Mouse (Mus musculus): ENCODE results near the gene Dtx2. TPM values are rescaled to one million over a fixed set of nuclear protein-coding genes. Genes with fewer than 3 reads are reported as not detected.

Dtx2 gene
- polyA plus RNA-seq, 1 experiment from 2014 or later, result 34.8 TPM

DNA sequence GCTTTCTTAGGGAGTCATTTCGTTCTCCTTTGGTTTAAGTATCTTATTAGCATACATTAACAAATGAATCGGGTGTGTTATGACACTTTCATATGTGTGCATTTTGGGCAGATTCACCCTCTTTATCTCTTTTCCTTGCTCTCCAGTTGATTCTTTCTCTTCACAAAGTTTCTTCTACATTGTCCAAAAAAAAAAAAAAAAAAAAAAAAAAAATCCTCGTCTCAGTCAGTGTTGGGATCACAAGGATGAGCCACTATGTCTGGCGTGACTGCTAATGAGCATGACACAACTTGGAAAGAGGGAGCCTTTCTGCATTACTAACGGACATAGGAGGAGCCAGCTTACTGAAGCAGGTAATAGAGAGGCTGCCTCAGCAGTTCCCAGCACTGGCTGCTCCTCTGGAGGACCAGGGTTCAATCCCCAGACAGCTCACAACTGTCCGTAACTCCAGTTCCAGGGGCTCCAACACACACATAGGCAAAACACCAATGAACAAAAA lies 10.0 kb upstream of the Dtx2 start:
- Histone ChIP-seq H3K27me3 (ENCODE audit: insufficient read depth, poor library complexity, severe bottlenecking) (no peaks in the 10 kb centered on the region), H3K36me3 (no peaks in the 10 kb centered on the region), H3K9me3 (no peaks in the 10 kb centered on the region), H3K4me3 (no peak overlapping the region), H3K27ac (no peak overlapping the region), H3K4me1 (replicated peaks) (0 out of 2 replicates have a peak, but pooled peaks cover 6% of the 10 kb centered on the region)
- 65% methylated on average over 6 of the region's 6 CpGs for WGBS
- no peak for DNase-seq (ENCODE audit: low spot score)

- no peaks in the 10 kb centered on the region for H3K36me3 ChIP-seq
- H3K27me3 ChIP-seq (ENCODE audit: insufficient read depth, poor library complexity, severe bottlenecking), result no peaks in the 10 kb centered on the region
- H3K4me3 ChIP-seq, result no peak overlapping the region
- WGBS, result 58% methylated on average over 11 of the region's 11 CpGs
- H3K27ac ChIP-seq, result no peak overlapping the region
- DNase-seq (ENCODE audit: low spot score), result peak; percentile 22
- 0 out of 2 replicates have a peak, but pooled peaks cover 6% of the 10 kb centered on the region for H3K4me1 ChIP-seq (replicated peaks)
- H3K9me3 ChIP-seq, result no peaks in the 10 kb centered on the region
Measured at GRCm38 (mm10) chr5:135987248-135987647, 7.4 kb upstream of the Dtx2 start.

GRCm38 (mm10) chr5:135990601-135991000 lies 4.0 kb upstream of the Dtx2 start:
- Histone ChIP-seq H3K27me3 (ENCODE audit: insufficient read depth, poor library complexity, severe bottlenecking) (no peaks in the 10 kb centered on the region), H3K36me3 (no peaks in the 10 kb centered on the region), H3K9me3 (no peaks in the 10 kb centered on the region), H3K4me1 (replicated peaks) (peaks cover 11% of the 10 kb centered on the region), H3K4me3 (no peak overlapping the region), H3K27ac (no peak overlapping the region)
- no peak for DNase-seq (ENCODE audit: low spot score)
- 70% methylated on average over 5 of the region's 5 CpGs for WGBS

DNA sequence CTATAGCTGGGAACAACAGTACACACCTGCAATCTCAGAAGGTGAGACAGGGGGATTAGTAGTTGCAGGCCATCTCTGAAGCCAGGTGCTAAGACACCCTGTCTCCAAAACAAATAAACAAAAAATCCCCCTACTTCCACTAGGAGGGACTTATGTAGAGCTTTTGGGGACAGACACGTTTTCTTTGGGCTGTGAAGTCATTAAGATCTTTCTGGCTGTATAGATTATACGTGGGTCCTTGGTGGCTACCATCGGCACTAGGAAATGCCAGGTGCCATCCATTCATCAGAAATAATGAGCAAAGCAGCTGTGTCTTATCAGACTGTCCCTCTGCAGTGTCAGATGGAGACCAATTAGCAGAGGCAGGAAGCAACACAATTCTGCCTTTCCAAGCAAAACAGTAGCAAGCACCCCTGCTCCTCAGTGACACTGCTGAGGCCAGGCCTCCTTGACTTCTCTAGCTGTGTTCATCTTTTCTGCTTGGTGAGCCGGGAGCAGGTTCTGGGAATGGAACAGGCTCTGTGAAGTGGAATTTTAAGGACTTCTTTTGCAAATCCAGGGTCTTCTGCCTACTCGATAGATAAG lies 1.1 kb upstream of the Dtx2 start:
- H3K36me3 ChIP-seq, result peaks cover 24% of the 10 kb centered on the region
- H3K27me3 ChIP-seq (ENCODE audit: insufficient read depth, poor library complexity, severe bottlenecking), result no peaks in the 10 kb centered on the region
- H3K4me1 ChIP-seq (replicated peaks), result peaks cover 15% of the 10 kb centered on the region
- H3K9me3 ChIP-seq, result no peaks in the 10 kb centered on the region
- H3K4me3 ChIP-seq, result no peak overlapping the region
- no peak for DNase-seq (ENCODE audit: low spot score)
- 66% methylated on average over 5 of the region's 5 CpGs for WGBS
- no peak overlapping the region for H3K27ac ChIP-seq

GRCm38 (mm10) chr5:135994335-135994724 lies 270 bp upstream of the Dtx2 start:
- WGBS, result 65% methylated on average over 8 of the region's 8 CpGs
- Histone ChIP-seq H3K4me3 (peak overlapping the region; percentile 87; the same call in 1 of the 2 replicates), H3K9me3 (no peaks in the 10 kb centered on the region), H3K4me1 (replicated peaks) (peaks cover 15% of the 10 kb centered on the region), H3K27me3 (ENCODE audit: insufficient read depth, poor library complexity, severe bottlenecking) (no peaks in the 10 kb centered on the region), H3K27ac (no peak overlapping the region), H3K36me3 (peaks cover 32% of the 10 kb centered on the region)
- DNase-seq (ENCODE audit: low spot score), result no peak

GRCm38 (mm10) chr5:135996162-135996561 lies 1.6 kb downstream of the Dtx2 start:
- no peak for DNase-seq (ENCODE audit: low spot score)
- no peak overlapping the region for H3K27ac ChIP-seq
- H3K27me3 ChIP-seq (ENCODE audit: insufficient read depth, poor library complexity, severe bottlenecking), result no peaks in the 10 kb centered on the region
- H3K36me3 ChIP-seq, result peaks cover 49% of the 10 kb centered on the region
- H3K4me1 ChIP-seq (replicated peaks), result peaks cover 15% of the 10 kb centered on the region
- H3K9me3 ChIP-seq, result no peaks in the 10 kb centered on the region
- 96% methylated on average over 8 of the region's 8 CpGs for WGBS
- no peak overlapping the region for H3K4me3 ChIP-seq

DNA sequence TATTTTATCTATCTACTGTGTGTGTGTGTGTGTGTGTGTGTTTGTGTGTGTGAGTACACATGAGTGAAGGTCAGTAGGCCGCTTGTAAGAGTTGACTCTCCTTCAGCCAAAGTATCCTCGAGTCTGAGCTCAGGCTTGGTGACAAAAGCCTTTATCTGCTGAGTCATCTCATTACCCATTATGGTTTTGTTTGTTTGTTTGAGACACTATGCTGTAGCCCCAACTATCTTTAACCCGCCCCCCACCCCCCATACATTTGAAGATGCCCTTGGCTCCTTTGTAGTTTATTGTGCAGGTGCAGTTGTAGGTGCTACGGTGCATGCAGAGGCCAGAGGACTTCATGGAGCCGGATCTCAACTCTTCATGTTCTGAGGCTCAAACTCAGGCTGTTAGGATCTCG lies 6.6 kb downstream of the Dtx2 start:
- Histone ChIP-seq H3K4me3 (no peak overlapping the region), H3K4me1 (replicated peaks) (peaks cover 15% of the 10 kb centered on the region), H3K27ac (no peak overlapping the region), H3K36me3 (peaks cover 68% of the 10 kb centered on the region), H3K27me3 (ENCODE audit: insufficient read depth, poor library complexity, severe bottlenecking) (no peaks in the 10 kb centered on the region), H3K9me3 (no peaks in the 10 kb centered on the region)
- no peak for DNase-seq (ENCODE audit: low spot score)
- 90% methylated on average over 6 of the region's 6 CpGs for WGBS

GRCm38 (mm10) chr5:136002325-136002724 lies 7.7 kb downstream of the Dtx2 start:
- H3K27ac ChIP-seq, result no peak overlapping the region

DNA sequence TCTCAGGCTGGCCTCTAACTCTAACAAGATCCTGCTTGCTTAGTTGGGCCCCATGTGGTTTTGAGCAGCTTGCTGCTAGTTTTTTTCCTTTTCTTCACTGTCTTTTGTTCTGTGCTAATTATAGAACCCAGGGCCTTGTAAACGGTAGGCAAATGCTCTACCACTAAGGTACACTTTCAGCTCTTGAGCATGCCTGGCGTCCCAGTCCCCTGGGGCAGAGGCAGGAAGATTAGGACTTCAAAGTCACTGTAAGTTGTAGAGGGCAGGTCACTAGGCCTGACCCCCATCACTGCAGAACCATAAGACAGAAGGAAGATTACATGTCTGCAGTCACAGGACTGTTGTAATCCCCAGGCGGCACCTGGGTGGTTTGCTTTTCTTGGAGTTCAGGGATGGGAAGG lies 8.2 kb downstream of the Dtx2 start:
- 45% methylated on average over 3 of the region's 3 CpGs for WGBS
- Histone ChIP-seq H3K27me3 (ENCODE audit: insufficient read depth, poor library complexity, severe bottlenecking) (no peaks in the 10 kb centered on the region), H3K36me3 (peaks cover 52% of the 10 kb centered on the region)

More at GRCm38 (mm10) chr5:136002325-136002724, 7.7 kb downstream of the Dtx2 start:
- Histone ChIP-seq H3K9me3 (no peaks in the 10 kb centered on the region), H3K27me3 (ENCODE audit: insufficient read depth, poor library complexity, severe bottlenecking) (no peaks in the 10 kb centered on the region), H3K4me3 (no peak overlapping the region), H3K36me3 (peaks cover 57% of the 10 kb centered on the region), H3K4me1 (replicated peaks) (peaks cover 11% of the 10 kb centered on the region)
- no peak for DNase-seq (ENCODE audit: low spot score)
- 78% methylated on average over 2 of the region's 2 CpGs for WGBS

GRCm38 (mm10) chr5:136004537-136004936 lies 9.9 kb downstream of the Dtx2 start:
- Histone ChIP-seq H3K27ac (no peak overlapping the region), H3K4me3 (no peak overlapping the region), H3K9me3 (no peaks in the 10 kb centered on the region), H3K27me3 (ENCODE audit: insufficient read depth, poor library complexity, severe bottlenecking) (no peaks in the 10 kb centered on the region), H3K4me1 (replicated peaks) (peaks cover 11% of the 10 kb centered on the region), H3K36me3 (peaks cover 40% of the 10 kb centered on the region)
- no peak for DNase-seq (ENCODE audit: low spot score)
- 85% methylated on average over 4 of the region's 4 CpGs for WGBS

More for the DNA sequence above, 8.2 kb downstream of the Dtx2 start:
- no peak for DNase-seq (ENCODE audit: low spot score)
- Histone ChIP-seq H3K27ac (0 out of 2 replicates have a peak overlapping the region, but pooled peaks have one; percentile 29), H3K4me1 (replicated peaks) (peaks cover 11% of the 10 kb centered on the region), H3K4me3 (no peak overlapping the region), H3K9me3 (no peaks in the 10 kb centered on the region)

- H3K4me3 ChIP-seq, result no peak overlapping the region
- no peak overlapping the region for H3K27ac ChIP-seq
- peaks cover 4% of the 10 kb centered on the region; the same call in 1 of the 2 replicates for H3K4me1 ChIP-seq (replicated peaks)
- H3K27me3 ChIP-seq (ENCODE audit: insufficient read depth, poor library complexity, severe bottlenecking), result no peaks in the 10 kb centered on the region
- no peak for DNase-seq (ENCODE audit: low spot score)
- WGBS, result 82% methylated on average over 7 of the region's 7 CpGs
- H3K9me3 ChIP-seq, result no peaks in the 10 kb centered on the region
- H3K36me3 ChIP-seq, result peaks cover 42% of the 10 kb centered on the region
Measured at GRCm38 (mm10) chr5:136007745-136008144, 13.1 kb downstream of the Dtx2 start.

DNA sequence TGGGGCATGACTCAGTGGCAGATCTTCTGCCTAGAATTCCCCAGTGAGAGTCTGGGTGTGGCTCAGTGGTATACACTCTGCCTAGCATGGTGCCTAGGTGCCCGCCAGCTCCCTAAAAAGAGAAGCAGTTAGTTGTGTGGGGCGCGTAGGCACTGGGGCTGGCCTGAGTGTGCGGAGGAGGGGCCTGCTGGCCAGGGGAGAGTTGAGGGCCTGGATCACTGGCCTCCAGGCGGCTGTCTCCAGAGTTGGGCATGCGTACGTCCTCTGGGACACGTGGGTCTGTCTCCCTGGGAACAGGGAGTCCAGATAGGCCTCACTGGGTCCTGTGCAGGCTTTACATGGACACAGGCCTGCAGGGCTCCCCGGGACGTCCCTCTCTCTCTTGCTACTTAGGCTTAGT lies 20.3 kb downstream of the Dtx2 start:
- H3K27ac ChIP-seq, result no peak overlapping the region
- no peak for DNase-seq (ENCODE audit: low spot score)
- no peaks in the 10 kb centered on the region for H3K27me3 ChIP-seq (ENCODE audit: insufficient read depth, poor library complexity, severe bottlenecking)
- WGBS, result 86% methylated on average over 10 of the region's 10 CpGs
- peaks cover 75% of the 10 kb centered on the region for H3K36me3 ChIP-seq
- no peak overlapping the region for H3K4me3 ChIP-seq
- H3K9me3 ChIP-seq, result no peaks in the 10 kb centered on the region
- 0 out of 2 replicates have a peak, but pooled peaks cover 2% of the 10 kb centered on the region for H3K4me1 ChIP-seq (replicated peaks)

GRCm38 (mm10) chr5:136015586-136015985 lies 21.0 kb downstream of the Dtx2 start:
- WGBS, result 89% methylated on average over 10 of the region's 10 CpGs
- H3K36me3 ChIP-seq, result peaks cover 75% of the 10 kb centered on the region
- H3K27ac ChIP-seq, result no peak overlapping the region
- no peak overlapping the region for H3K4me3 ChIP-seq
- no peak for DNase-seq (ENCODE audit: low spot score)
- H3K4me1 ChIP-seq (replicated peaks), result 0 out of 2 replicates have a peak, but pooled peaks cover 2% of the 10 kb centered on the region
- no peaks in the 10 kb centered on the region for H3K27me3 ChIP-seq (ENCODE audit: insufficient read depth, poor library complexity, severe bottlenecking)
- no peaks in the 10 kb centered on the region for H3K9me3 ChIP-seq
